Mouse (Mus musculus) mouse embryonic stem cell (cell line): ENCODE data around the gene Cyp4v3.
"Not testable (repeated sequence)": the region's sequence is repeated elsewhere in the genome, so short reads cannot be mapped to it uniquely, and the experiment has no call there.

Experiments
- in situ Hi-C, 2 experiments: fragments of 300-500 bp; cut with MboI; formaldehyde crosslinking; loops; 1 replicate in 1 of 2; 3 replicates in 1 of 2; pipeline ENCODE4 v1.14.3; 2019 to 2020; ENCODE audit warnings: low sequenced_read_pairs in 2 of 2, low pct_unique_long_range_greater_than_20kb in 1 of 2, mixed read lengths in 1 of 2; ENCODE audit not compliant: unreplicated experiment in 1 of 2

Cyp4v3 gene

GRCm38 (mm10) chr8:45327076-45327475 is 5.9 kb downstream of the Cyp4v3 start:
- in situ Hi-C loops = not testable (repeated sequence)

DNA sequence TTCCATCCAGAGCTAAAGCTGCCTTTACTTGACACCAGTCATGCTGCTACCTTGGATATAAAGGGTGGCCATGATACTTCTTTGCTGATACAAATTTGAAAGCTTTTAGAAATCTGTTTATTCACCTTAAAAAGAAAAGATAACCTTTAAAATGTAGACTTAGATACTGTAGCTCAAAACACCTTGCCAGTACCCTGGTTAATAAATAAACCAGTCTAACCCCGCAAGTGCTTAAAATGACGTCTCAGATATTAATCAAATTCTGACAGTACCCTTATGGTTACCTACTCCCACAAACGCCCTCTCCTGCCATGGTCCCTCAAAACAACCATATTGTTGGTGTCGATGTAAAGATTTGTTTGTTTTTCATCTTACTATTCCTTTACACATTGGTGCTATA is 8.9 kb downstream of the Cyp4v3 start:
- in situ Hi-C loops = no loop called here

DNA sequence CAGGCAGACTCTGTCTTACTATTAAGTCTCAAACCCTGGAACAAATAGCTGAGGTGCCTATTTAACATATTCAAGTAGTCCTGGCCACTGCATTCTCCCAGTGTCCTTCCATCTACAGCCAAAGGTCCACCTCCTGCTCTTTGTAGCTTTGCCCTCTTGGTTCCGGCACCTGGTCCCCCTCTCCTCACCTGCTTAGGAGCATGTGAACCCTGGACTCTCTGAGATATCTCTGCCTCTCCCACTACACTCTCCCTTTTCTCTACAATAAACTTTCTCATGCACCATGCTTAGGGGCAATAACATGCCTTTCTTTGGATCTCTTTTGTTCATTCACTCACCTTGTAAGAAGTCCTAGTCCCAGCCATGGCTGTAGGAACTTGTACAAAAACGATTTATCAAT is 11.7 kb downstream of the Cyp4v3 start:
- in situ Hi-C loops = no loop called here

DNA sequence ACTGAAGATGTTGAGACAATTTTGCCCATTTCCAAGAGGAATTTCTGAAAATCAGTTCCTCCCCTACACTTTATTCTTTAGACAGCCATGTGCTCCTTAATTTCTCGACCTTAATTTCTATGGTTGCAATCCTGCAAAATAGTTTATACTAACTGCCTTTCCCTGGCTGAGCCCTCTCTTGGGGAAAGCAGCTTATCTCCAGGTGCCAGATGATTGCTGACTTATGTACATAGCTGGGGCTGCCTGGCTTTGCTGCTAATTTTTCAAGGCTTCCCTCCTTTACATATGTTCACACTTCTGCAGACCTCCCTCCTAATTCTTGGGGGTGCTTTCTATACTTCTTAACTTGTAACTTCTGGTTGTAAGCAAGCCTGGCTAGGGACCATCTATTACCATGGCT is 12.1 kb downstream of the Cyp4v3 start:
- in situ Hi-C loops = no loop called here

DNA sequence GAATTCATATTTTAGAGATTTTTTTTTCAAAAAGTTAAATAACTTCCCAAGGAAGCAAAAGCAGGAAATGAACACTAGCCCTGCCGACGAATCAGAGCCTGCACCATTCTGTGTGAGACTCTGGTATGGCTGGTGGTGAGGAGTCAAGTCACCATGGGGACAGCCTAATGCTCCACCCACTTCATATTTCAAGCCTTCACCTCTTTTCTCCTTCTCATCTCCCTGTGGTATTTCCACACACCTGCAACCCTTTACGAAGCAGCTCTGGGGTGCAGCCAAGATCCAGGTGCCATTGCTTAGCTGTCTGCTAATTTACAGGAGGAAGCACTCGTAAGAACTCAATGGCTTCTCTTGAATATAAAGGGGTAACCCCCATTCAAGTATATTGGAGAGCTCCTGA is 22.0 kb downstream of the Cyp4v3 start:
- in situ Hi-C loops = no loop called here

- in situ Hi-C loops = no loop called here
Observed at GRCm38 (mm10) chr8:45308366-45308765, 24.6 kb downstream of the Cyp4v3 start, which contains the start of gene Gm45753. Gene Gm45753, minus strand, starts transcription at chr8:45308466.

GRCm38 (mm10) chr8:45305479-45305878 is 27.5 kb downstream of the Cyp4v3 start:
- in situ Hi-C loops = no loop called here

DNA sequence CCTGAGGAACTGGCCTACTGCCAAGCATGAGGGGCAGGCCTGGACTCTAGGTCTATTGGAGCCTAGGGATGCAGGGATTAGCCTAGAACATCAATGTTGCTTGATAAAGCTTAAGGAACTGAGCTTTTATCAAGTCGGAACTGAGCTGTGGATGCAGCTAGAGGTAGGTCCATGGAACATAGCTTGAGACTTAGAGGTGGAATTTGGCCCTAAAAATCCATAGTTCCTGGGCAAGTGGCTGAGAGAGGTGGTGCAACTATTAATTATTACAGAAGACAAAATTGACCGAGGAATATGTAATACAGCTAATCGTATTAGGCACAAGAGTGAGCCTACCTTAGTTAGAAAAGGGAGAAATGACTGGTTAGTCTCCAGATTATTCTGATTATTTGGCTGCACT is 28.7 kb downstream of the Cyp4v3 start:
- in situ Hi-C loops = no loop called here

- in situ Hi-C loops = no loop called here
Observed at GRCm38 (mm10) chr8:45302390-45302789, 30.6 kb downstream of the Cyp4v3 start.

- in situ Hi-C loops = no loop called here
Observed at GRCm38 (mm10) chr8:45295276-45295675, 37.7 kb downstream of the Cyp4v3 start.

DNA sequence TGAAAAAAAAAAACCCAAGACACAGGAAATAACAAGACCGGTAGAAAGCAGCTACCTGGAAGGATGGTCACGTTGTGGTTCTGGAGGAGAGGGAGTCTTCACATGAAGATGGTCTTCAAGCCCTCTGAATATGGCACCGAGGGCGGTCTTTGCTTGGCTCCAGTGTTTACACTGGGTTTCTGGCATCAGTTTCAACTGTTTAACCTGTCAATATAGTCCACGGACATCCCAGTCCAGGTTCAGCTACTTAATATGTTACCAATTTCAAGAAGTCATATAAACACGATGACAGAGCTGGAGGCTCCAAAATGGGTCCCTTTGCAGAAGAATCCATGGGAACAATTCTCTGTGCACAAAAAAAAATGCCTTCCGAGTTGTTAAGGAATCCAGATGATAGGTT is 38.3 kb downstream of the Cyp4v3 start, which contains the start of gene Klkb1:
TSS of gene Klkb1 (minus strand) at position 173 of the 400 bp plus-strand sequence.
- in situ Hi-C loops = no loop called here

DNA sequence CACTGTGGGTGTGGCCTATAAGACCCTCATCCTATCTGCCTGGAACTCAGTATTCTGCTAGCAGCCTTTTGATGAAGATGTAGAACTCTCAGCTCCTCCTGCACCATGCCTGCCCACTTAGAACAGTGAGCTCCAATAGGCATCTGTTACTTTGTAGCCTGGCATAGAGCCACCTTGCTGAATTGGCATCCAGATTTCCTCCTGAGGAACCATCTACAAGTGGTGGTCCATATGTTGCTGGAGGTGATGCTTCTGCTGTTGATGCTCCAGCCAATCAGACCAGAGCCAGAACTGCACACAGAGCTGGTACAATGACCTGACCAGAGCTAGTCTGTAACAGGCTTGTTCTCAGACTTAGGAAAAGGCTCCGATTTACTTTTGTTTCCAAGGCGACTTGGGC is 41.2 kb downstream of the Cyp4v3 start:
- in situ Hi-C loops = no loop called here

- in situ Hi-C loops = no loop called here
Observed at GRCm38 (mm10) chr8:45281630-45282029, 51.4 kb downstream of the Cyp4v3 start.

DNA sequence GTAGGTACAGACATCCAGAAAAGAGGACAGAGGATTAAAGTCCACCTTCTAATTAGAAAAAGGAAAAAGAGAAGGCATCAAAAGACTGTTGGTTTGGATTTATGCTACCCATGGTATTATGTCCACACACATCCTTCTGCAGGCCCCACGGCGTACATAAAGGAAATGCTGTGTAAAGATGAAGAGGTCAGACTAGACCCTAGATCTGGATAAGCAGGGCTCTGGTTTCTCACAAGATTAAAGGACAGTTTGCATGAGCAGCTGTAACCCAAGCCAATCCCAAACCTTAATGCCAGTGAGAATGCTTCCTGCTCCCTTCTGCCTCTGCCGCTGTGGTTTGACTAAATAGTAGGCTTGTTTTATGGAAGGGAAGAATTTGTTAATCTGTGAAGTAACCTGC is 55.6 kb downstream of the Cyp4v3 start:
- in situ Hi-C loops = no loop called here

GRCm38 (mm10) chr8:45274317-45274716 is 58.7 kb downstream of the Cyp4v3 start:
- in situ Hi-C loops = no loop called here

GRCm38 (mm10) chr8:45269056-45269455 is 64.0 kb downstream of the Cyp4v3 start:
- in situ Hi-C loops = no loop called here

- in situ Hi-C loops = no loop called here
Observed at GRCm38 (mm10) chr8:45268485-45268884, 64.5 kb downstream of the Cyp4v3 start.

GRCm38 (mm10) chr8:45267611-45268391 is 65.2 kb downstream of the Cyp4v3 start:
- in situ Hi-C loops = no loop called here

- in situ Hi-C loops = no loop called here
Observed at GRCm38 (mm10) chr8:45266993-45267392, 66.0 kb downstream of the Cyp4v3 start.

DNA sequence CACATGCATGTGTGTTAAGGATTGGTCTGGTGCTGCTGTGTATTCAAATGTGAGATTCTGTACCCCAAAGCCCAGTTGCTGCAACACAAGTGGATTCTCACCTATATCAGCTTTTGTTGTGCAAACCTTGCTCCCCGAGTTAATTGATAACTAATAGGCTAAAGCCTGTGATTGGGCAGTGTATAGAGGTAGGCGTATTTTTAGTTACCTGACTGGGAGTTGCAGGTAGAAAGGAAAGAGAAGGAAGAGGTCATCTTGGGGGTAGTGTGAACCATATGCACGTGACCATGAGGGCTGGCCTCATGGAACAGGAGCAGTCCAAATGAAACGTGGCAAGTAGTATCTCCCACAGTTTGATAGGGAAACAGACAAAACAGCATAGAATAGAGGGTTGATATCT is 68.1 kb downstream of the Cyp4v3 start:
- in situ Hi-C loops = no loop called here
